Mouse (Mus musculus) thymus, postnatal 10 days (tissue): ENCODE data around the gene Rnaseh2b.

Experiments used
- DNase-seq, 2 experiments: peaks; one replicate each; pipeline ENCODE4 v3.0.0; 2021; ENCODE audit warnings: low spot score in 2 of 2

Rnaseh2b gene

DNA sequence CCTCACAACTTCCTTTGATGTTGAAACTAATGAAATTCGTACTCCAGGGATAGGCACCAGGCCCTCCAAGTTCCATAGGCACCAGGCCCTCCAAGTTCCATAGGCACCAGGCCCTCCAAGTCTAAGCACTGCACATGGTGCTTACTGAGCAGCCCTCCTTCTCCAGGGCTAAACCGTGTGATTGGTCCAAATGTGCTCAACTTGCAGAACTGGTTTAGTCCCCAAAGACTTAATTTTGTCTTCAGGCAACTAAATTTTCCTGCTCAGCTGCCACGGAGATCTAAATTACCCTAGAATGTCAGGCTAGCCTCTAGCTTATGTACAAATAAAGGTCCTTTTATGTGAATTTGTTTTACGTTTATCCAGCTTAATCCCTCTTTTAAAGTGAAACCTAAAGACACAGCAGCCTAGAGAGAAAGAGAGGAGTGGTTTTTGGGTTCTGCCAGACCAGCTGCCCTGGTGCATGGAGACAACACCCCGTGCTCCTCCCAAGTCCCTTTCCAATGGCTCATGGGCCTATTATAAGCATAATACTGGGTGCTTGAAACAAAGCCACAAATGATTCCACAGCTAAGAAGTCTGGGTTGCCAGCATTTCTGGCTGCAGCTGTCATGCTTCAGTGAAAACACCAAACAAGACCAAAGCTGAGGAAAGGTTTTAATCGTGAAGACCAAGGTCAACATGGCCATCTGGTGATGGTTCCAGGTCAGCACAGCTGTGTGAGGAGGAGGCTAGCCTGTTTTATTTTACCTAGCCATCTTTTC lies 30.4 kb downstream of the Rnaseh2b start:
- DNase-seq, result no peak

DNA sequence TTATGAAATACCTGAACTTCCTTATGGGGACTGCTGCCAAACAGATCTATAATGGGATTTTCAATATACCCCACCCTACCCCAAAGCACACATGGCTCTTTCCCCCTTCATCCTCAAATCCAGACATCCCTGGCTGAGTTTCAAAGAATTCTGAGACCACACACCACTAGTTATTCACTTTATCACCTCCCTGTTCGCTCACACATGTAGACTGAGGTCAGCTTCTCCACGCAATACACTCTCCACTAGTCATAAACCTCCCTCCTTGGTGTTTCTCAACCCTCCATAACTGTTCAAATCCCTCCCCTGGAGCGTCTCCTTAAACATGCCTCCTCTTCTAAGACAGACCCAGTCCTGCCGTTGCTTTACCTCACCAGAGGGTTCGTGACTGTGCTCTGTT lies 31.1 kb downstream of the Rnaseh2b start:
- no peak for DNase-seq

DNA sequence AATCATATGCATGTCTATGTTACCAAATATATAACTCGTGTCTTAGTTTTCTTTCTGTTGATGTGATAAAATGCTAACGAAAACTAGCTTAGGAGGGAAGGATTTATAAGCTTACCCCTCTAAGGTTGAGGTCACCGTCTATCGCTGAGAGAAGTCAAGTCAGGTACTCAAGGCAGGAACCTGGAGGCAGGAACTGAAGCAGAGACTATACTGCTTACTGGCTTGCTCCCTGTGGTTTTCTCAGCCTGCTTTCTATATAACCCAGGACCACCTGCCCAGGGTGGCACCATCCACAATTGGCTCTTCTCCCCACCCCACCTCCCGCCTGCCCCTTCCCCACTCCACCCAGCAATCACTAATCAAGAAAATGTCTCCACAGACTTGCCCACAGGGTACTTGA lies 32.6 kb downstream of the Rnaseh2b start:
- no peak for DNase-seq

DNA sequence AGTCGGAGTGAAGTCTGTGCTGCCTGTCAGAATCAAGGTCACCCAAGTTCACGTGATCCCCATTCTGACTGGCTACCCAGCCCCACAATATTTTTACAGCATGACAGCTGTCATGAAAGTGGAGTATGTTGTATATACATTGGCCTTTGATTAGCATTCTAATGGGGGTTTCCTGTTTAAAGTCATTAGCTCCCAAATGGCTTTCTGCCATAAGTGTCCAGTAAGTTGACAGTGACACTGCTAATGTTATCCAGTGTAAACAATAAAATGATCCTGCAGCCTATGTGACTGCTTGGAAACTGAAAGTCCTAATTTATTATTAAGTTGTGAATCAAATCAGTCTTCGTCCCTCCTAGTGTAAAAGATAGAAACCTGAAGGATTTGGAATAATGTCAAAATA lies 33.6 kb downstream of the Rnaseh2b start:
- no peak for DNase-seq

DNA sequence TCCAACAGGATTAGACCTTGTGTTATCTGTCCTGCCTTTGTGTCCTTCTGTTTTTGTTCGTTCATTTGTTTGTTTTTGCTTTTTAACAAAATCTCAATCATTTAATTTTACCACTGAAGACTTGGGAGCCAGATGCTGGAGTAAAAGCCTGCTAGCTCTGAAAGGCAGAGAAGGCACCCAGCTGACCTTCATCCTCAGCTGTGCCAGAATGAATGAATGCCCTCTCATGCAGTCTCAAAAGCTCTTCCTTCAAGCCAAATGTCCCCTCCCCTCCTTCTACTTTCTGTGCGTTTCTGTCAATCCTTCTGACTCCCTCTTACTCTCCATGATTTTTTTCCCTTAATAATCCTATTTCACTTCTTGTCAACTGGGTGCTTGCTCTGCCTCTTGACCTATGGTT lies 34.8 kb downstream of the Rnaseh2b start:
- DNase-seq, result no peak

DNA sequence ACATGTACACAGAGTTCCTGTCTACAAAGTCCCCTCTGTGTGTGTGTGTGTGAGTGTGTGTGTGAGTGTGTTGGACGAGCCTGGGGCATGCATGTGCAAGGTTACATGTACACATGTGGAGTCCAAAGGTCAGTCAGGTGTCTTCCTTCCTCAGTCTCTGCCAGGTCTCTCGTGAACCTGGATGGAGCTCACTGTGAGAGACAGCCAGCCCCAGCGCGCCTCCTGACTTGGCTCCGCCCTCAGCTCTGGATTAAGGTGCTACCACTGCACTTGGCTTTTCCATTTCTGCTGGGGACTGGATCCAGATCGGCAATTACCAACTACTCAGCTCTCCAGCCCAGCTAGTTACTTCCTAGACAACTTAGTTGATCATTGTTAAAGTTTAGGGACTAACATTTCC lies 36.2 kb downstream of the Rnaseh2b start:
- DNase-seq, result no peak

DNA sequence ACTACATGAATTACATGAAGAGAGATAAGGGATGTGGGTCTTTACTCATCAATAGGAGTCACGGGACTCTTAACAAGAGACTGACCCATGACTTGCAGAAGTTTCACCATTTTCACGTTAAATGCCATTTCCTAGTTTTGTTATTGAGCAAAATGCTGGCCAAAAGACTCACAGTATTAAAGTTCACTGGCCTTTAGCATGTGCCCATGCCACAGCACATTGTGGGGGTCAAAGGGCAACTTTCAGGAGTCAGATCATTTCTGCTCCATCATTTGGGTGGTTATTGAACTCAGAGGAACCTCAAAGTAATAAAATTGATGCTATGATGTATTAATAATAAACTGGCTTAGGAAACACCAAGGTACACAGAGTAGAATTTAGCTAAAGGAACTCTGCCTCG lies 37.2 kb downstream of the Rnaseh2b start:
- DNase-seq, result no peak

DNA sequence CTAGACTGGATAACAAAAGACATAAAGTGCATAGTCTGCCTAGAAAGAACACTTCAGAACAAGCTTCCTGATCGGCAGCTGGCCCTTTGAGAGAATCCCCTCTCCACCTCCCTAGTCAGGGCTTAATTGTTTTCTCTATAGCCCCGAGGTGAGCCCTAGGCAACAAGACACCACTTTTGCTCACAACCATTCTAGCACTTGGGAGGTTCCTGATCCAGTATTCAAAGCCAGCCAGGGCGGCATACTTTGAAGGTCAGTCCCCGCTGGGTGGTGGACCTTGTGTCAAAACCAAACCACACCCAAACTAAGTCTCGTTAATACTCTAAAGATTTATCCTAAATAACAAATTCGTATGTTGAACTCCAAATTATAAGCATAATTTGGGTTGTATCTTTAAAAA lies 39.1 kb downstream of the Rnaseh2b start:
- no peak for DNase-seq

DNA sequence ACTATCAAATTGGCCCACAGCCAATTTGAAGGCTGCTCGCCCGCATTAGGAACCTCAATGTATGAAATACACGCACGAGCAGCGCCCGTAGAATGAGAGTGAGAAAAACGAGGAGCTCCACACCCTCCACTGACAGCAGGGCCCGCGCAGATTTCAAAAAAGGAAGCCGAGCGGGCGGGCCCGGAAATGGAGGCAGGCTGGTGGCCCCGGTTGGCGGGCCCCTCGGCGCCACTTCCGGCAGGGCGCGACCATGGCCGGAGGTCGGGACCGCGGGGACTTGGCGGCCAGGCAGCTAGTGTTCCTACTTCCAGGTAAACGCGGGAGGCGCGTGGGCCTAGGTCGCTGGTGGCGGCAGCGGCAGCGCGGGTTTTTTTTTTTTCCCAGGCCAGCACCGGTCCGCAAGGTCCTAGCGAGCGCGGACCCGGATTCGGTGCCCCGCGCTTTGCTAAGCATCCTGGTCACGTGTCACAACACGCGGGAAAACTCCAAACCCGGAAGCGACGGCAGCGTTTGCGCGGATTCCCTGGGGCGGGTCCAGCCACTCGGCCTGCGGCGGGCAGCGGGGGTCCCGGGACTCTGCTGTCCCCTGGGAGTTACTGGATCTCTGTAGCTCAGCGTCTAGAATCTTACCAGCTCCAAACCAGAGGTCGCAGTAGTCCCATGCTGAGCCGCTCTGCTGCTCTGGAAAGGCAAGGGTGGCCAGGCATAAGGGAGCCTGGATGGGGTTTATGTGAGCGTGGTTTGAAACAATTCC lies 39.7 kb downstream of the Rnaseh2b start:
- DNase-seq, result peak; percentile 79 to 85

DNA sequence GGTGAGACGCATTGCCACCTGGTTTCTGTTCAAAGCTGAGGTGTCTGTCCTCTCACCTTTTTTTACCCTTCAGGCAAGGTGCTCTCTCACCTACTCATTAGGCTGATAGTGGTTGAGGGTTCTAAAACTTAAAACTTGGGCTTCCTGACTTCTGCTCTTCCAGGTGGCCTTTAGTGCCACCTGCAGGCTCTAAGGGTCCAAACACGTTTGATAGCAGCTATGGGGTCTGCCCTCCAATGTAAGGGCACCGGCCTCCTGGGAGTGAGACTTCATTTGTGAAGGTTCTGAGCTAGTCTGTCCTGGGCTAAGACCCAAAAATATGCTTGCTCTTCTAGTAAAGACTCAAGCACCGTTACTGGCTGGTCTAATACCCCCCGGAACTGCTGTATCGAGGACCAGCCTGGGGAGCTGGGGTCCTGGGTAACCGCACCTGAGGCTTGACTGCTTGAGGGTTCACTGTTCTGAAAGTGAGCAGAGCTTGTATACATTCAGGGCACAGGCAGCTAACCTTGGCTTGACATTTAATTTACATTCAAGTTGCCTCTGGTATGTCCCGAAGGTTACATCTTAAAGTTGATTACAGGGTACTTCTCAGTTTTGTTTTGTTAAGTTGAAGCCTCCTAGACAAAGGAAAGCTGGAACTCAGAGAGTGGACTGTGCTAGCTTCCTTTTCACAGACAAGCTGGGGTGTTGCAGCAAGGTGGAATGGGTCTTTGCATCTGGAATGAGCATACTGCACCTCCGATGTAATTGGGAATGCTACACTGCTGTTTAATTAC lies 41.7 kb downstream of the Rnaseh2b start:
- DNase-seq, result peak; percentile 21 to 26

DNA sequence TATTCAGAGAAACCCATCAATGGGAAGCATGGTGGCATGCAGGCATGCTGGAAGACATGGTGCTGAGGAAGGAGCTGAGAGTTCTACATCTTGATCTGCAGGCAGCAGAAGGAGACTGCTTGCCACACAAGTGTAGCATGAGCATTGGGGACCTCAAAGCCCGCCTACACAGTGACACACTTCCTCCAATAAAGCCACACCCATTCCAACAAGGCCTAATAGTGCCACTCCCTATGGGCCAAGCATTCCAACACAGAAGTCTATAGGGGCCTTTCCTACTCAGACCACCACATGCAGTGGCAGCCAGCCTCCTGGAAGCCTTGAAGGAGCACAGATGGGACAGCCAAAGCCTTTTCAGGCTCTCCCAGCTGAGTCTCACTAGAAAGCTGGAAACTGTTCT lies 46.8 kb downstream of the Rnaseh2b start:
- DNase-seq, result no peak

DNA sequence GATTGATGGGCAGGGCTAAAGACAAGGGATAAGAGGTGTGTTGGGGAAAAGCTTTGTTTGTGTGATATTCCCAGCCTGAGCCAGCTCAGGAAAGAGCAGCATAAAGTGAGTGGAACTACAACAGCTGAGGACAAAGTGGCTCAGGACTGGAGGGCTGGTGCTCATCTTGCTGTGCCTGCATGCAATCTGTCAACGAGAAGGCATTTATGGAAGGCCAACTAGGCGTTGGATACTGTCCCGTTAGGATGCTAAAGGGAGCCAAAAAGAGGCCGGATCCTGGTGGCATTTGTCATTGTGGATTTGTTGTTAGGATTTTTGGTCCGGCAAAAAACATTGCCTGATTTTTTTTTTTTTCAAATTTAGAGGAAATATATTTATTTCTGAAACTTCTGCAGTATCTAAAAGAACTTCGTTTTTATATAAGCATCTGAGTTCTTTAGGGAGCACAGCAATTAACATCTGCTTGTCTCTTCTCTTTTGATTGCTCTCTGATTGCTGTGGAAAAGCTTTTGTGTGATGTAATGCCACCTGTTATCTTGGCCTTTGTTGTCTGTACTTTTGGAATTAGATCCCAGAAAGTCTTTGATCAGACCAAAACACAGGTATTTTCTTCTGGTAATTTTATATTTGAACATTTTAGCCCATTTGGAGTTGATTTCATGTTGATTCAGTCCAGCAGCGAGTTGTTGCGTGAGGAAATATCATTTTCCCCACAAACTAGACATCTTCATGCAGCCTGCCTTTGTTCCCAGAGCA lies 49.7 kb downstream of the Rnaseh2b start:
- no peak for DNase-seq

DNA sequence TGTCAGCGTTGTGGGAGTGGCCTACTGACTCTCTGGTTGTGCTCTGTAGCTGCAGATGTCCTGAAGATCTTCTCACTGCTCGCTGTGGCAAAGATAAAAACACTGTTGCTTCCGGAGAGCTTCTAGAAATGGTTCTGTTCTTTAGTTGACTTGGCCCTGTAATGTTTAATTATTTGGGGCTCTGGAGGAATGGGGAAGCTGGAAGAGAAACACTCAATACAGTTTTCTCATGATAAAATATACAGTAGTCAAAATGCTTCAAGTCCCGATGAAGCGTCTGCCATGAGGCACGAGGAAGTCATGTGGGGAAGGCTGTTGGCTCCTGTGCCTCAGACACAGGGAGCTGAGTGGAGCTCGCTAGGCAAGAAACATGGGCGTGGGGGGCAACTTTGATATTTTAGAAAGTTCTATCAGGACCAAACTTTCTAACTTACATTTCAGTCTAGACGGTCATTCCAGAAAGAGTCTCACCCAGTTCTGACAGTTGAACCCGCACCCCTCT lies 50.3 kb downstream of the Rnaseh2b start:
- DNase-seq, result peak; percentile 57 to 61

DNA sequence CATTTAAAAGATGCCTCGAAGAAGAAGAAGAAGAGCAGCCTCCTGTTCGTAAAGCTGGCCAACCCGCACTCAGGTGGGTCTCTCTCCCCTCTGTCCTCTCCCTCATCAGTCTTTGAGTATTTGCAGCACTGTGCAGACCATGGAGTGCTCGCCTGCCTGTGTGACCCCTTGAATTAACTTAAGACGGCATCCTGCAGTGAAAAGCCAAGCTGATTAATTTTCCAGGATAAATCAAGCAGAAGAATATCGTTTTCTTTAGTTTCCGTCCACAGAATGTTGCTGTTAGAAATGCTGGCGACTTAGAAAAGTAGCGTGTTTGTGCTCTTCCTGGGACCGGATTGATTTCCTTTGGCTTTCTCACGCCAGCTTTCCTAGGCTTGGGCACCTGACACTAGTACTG lies 54.2 kb downstream of the Rnaseh2b start:
- no peak for DNase-seq

DNA sequence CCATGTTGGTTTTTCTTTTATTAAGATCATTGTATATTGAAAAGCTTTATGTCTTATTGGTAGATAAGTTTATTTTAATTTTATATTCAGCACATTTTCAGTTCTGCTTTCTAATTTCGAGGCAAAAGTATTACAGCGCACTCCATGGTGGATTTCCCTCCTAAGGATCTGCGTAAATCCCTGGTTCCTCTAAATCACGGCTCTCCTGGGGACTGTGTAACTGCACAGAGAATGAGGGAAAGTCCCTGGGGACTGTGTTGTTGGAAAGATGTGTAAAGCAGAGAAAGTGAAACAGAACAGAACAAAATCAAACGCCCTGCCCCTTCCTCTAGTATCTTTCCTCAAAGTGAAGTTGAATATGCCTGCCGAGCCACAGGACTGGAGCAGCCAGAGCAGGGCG lies 54.7 kb downstream of the Rnaseh2b start:
- DNase-seq, result no peak

DNA sequence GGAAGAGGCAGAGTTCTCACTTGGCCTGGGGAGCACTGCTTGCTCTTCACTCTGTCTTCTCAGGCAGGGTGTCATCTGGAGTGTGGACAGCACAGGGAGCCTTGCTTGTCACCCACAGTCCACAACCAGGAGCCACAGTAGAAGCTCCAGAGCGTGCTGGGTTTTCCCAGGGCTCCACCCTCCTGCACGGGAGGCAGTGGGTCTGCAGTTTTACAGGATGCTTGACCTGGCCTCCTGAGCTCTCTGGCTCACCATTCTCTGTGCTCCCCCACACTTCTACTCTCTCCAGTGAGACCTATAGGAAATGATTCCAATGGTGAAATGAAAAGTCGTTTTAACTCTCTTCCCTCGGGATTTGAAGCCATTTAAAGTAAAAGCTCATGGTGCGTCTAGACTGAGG lies 57.4 kb downstream of the Rnaseh2b start:
- no peak for DNase-seq

DNA sequence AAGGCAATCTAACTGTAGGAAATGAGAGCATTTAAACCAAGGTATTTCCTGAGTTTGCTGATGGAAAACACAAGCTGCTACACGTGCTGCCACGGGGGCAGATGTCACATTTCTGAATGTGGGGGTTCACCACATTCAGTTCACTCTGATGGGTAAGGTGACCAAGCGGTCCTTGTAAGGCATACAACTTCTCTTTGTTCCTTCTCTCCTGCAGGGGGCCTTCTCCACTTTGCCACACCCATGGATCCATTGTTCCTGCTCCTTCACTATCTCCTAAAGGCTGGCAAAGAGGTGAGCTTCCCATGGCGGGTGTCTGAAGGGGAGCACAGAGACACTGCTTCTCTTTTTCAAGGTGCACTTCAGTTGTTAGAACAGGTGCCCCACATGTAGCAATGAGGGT lies 57.8 kb downstream of the Rnaseh2b start:
- no peak for DNase-seq

DNA sequence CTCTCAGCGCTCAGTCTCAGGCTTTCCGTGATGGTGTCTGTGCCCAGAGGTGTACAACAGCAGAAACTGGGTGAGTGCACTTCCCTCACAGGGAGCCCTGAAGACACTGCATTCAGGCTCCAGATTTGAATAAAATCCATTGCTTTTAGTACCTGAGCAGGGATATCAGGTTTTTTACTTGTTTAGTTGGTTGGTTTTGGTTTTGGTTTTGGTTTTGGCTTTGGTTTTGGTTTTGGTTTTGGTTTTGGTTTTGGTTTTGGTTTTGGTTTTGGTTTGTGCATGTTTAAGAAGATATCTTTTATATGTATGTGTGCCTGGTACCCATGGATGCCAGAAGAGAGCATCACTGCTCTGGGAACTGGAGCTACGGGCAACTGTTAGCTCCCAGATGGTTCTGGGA lies 58.5 kb downstream of the Rnaseh2b start:
- no peak for DNase-seq

DNA sequence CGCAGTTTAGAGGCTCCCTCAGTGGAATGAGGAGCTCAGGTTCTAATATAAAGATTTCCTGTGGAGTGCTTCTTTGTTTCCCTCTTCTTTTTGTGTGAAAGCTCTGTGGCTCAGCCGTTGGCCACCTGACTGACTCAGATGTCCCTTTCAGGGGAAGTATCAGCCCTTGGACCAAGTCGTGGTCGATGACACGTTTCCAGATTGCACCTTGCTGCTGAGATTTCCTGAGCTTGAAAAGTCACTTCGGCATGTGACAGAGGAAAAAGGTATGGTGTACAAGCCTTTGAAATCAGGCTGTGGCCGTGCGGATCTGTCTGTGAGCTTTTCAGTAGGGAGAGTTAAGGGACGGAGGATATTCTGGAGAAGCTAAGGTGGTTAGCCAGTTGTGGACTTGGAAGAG lies 61.0 kb downstream of the Rnaseh2b start:
- no peak for DNase-seq

DNA sequence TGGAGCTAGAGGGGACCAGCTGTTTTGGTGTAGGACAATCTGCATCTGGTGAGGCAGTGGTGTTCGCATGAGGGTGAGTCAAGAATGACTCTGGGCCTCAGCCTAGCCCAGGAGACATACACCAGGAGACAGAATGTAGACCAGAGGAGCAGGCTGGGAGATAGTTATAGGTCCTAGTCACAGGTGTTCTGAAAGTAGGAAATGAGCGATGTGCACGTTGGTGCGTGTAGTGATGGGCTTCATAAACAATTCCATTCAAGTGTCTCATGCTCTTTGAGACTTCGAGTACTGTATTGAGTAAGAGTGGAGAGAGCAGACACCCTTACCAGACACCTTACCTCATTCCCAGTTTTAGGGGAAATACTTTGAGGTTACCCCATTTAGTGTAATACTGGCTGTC lies 61.4 kb downstream of the Rnaseh2b start:
- no peak for DNase-seq

DNA sequence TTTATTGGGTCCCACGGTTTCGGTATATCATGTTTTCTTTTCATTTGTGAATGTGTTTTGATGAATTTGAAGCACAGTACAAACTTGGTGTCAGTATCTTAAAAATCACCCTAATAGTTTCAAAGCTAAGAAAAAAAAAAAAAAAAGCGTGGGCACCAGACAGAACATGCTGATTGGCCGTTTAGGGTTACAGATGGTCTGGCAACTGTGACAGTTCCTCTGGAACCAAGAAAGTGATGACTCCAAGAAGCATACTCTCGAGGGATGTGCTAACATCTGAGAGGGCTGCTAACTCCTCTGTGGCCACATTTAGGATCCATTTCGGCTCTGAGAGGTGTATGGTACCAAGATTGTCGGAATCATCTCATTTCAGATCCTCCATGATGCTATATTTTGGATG lies 62.8 kb downstream of the Rnaseh2b start:
- DNase-seq, result no peak
